Mouse (Mus musculus) ovary, postnatal 14 days (tissue): ENCODE results near the gene Gatc.
"Not testable (repeated sequence)": the region's sequence is repeated elsewhere in the genome, so short reads cannot be mapped to it uniquely, and the experiment has no call there.

Experiments used
- DNase-seq: peaks from one replicate; pipeline ENCODE4 v3.0.0; 2022; ENCODE audit warnings: low spot score

Gene Gatc

GRCm38 (mm10) chr5:115330955-115331354 is 10.0 kb downstream of the Gatc start:
- no peak for DNase-seq

- no peak for DNase-seq
Measured at GRCm38 (mm10) chr5:115327610-115328548, 13.1 kb downstream of the Gatc start.

- DNase-seq, result peak; percentile 96
Measured at GRCm38 (mm10) chr5:115326875-115327609, 13.9 kb downstream of the Gatc start, which contains the start of gene Srsf9. Gene Srsf9, plus strand, starts transcription at chr5:115327177.

GRCm38 (mm10) chr5:115326256-115326831 is 14.6 kb downstream of the Gatc start:
- DNase-seq, result no peak

- DNase-seq, result peak; percentile 58
Measured at GRCm38 (mm10) chr5:115319004-115319940, 21.7 kb downstream of the Gatc start.

GRCm38 (mm10) chr5:115317645-115318328 is 23.2 kb downstream of the Gatc start:
- no peak for DNase-seq

GRCm38 (mm10) chr5:115316968-115317644 is 23.9 kb downstream of the Gatc start:
- no peak for DNase-seq

- no peak for DNase-seq
Measured at GRCm38 (mm10) chr5:115313668-115313943, 27.4 kb downstream of the Gatc start.

- DNase-seq, result no peak
Measured at GRCm38 (mm10) chr5:115312816-115313667, 27.9 kb downstream of the Gatc start.

- no peak for DNase-seq
Measured at GRCm38 (mm10) chr5:115312354-115312753, 28.6 kb downstream of the Gatc start.

GRCm38 (mm10) chr5:115302190-115302589 is 38.8 kb downstream of the Gatc start:
- not testable (repeated sequence) for DNase-seq

- no peak for DNase-seq
Measured at GRCm38 (mm10) chr5:115301615-115302014, 39.4 kb downstream of the Gatc start.

GRCm38 (mm10) chr5:115300792-115301614 is 40.0 kb downstream of the Gatc start, which contains the start of gene Dynll1:
Gene Dynll1, minus strand, starts transcription at chr5:115300999.
- peak; percentile 100 for DNase-seq

GRCm38 (mm10) chr5:115300035-115300744 is 40.8 kb downstream of the Gatc start:
- no peak for DNase-seq

- DNase-seq, result no peak
Measured at GRCm38 (mm10) chr5:115296347-115296746, 44.6 kb downstream of the Gatc start.

GRCm38 (mm10) chr5:115294173-115294572 is 46.8 kb downstream of the Gatc start:
- DNase-seq, result no peak

- no peak for DNase-seq
Measured at GRCm38 (mm10) chr5:115284735-115285134, 56.2 kb downstream of the Gatc start.
